Mouse (Mus musculus): ENCODE data around the gene A730049H05Rik. TPM values are rescaled to one million over a fixed set of nuclear protein-coding genes. Genes with fewer than 3 reads are reported as not detected.

Gene A730049H05Rik
- polyA plus RNA-seq, 1 experiment from 2014 or later = 0.68 TPM

DNA sequence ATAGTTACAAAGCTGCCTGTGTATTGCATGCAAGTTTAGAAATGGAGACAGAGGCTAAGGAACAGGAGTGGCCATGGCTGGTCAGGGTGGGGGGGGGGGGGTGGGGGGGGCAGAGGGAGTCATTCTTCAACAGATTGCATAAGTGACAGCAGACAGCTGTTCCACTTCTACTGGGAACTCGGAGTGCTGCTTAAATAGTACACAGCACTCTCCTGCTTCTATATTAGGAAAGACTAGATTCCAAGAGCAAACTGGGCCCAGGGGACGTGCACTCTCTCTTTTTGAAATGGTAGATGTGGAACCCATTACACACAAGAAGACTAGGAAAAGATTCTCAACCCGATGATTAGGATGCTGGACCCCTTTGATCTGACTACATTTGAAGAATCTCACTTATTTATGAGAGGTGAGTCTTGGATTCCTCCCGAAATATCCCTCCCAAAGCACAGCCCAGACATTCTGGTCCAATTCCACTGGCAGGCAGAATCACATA is 52.9 kb downstream of the A730049H05Rik start, which contains the start of gene Gm15737:
Gene Gm15737, plus strand, starts transcription at position 269 of the 493 bp plus-strand sequence.
- Histone ChIP-seq H3K4me3 (replicated peaks) (no peak within 1 kb of the TSS), H3K27ac (replicated peaks) (no peak within 1 kb of the TSS), H3K4me1 (peaks cover 8% of the 10 kb centered on the region; the same call in 1 of the 2 replicates), H3K4me2 (no peak within 1 kb of the TSS), H3K9ac (replicated peaks) (no peak within 1 kb of the TSS), H3K27me3 (replicated peaks) (no peaks in the 10 kb centered on the region), H3K9me3 (replicated peaks) (no peaks in the 10 kb centered on the region), H3K36me3 (no peaks in the 10 kb centered on the region)
- no peak for ATAC-seq (ENCODE audit: low FRiP score)
- WGBS = 62% methylated on average over 4 of the region's 4 CpGs

DNA sequence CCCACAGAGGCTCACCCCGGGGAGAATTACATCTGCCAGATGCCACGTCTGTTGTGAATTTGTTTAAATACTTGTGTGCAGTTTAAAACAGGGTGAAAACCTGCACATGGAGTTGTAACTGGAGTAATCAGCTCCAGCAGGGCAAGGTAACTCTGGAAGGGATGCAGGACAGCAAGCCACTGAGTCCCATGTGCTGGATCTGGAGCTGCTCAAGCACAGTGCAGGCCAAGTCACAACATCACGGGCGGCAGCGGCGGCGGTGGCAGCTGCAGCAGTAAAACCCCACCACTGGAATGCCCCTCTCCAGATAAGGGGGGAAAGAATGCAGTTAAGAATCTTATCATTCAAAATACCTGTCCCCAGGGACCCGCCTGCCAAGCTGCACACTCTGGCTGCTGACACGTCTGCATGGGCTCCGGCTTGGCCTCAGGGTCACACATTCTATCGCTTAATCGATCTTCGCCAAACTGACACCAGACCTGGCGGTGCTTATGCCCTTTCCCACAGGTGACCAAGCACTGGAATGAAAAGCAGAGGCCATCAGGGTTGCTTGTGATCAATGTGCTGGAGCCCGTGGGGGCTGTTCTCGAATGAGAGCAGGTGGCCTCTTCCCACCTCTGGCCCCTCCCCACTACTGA is 53.4 kb downstream of the A730049H05Rik start:
- Histone ChIP-seq H3K36me3 (no peaks in the 10 kb centered on the region), H3K27ac (replicated peaks) (no peak overlapping the region), H3K9ac (replicated peaks) (no peak overlapping the region), H3K4me3 (replicated peaks) (no peak overlapping the region), H3K9me3 (replicated peaks) (no peaks in the 10 kb centered on the region), H3K4me2 (no peak overlapping the region), H3K27me3 (replicated peaks) (no peaks in the 10 kb centered on the region), H3K4me1 (peaks cover 8% of the 10 kb centered on the region; the same call in 1 of the 2 replicates)
- no peak for ATAC-seq (ENCODE audit: low FRiP score)
- WGBS = 54% methylated on average over 16 of the region's 16 CpGs

DNA sequence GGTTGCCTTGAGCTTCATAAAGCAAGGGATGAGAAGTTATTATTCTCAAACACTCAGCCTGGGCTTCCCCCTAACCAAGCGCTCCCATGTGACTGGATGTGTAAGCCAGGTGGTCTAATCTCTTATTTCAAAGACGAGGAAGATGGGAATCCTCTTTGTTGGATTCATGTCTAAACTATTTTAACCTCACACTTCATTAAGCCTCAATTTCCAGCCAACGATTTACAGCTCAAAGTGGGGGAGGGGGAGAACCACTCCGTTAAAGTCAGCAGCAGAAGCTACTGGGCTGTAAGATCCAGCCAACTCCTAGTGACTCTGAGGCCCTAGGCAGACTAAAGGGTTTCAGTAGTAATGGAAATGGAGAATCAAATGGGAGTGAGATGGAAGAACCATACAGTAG is 55.5 kb downstream of the A730049H05Rik start:
- 45% methylated on average over 4 of the region's 4 CpGs for WGBS
- Histone ChIP-seq H3K4me1 (peaks cover 8% of the 10 kb centered on the region; the same call in 1 of the 2 replicates), H3K9me3 (replicated peaks) (no peaks in the 10 kb centered on the region), H3K4me2 (no peak overlapping the region), H3K27me3 (replicated peaks) (no peaks in the 10 kb centered on the region), H3K4me3 (replicated peaks) (no peak overlapping the region), H3K36me3 (no peaks in the 10 kb centered on the region), H3K9ac (replicated peaks) (no peak overlapping the region), H3K27ac (replicated peaks) (no peak overlapping the region)
- ATAC-seq (ENCODE audit: low FRiP score) = no peak

DNA sequence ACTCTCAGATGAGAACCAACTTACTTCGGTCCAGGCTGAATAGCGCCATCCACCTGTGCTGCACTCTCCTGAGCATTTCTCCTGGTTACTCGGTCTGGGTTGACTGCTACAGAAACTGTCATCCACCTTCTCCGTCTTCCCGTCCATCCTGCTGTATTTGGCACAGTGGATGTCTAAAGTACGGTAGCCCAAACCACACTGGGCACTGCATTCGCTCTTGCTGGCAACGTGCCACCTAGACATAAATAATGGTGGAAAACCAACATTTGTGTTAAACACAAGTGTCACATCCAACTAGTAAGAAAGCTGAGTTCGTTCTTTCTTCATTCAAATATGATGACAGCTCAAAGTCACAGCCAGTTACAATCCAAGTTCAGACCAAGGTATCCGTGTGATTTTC is 56.5 kb downstream of the A730049H05Rik start:
- ATAC-seq (ENCODE audit: low FRiP score) = no peak

DNA sequence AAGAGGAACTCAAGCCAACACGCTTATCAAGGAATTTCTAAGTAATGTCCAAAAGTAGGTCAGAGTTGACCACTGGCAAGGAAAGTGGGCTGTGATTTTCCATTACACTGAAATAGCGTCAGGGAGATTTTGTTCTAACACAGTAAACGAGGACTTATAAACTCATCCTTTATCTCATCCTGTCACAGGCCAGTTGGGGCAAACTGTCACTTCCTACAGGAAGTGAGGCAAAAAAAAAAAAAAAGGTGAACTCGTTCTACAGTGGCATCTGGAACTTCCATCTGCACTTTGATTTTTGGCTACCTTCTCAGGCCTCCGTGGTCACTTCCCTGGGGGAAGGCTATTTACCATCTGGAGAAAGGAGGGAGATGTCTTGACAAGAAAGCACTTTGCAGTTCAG is 58.6 kb downstream of the A730049H05Rik start:
- 76% methylated on average over 5 of the region's 5 CpGs for WGBS
- Histone ChIP-seq H3K9ac (replicated peaks) (no peak overlapping the region), H3K4me2 (no peak overlapping the region), H3K9me3 (replicated peaks) (no peaks in the 10 kb centered on the region), H3K36me3 (no peaks in the 10 kb centered on the region), H3K27ac (replicated peaks) (no peak overlapping the region), H3K27me3 (replicated peaks) (no peaks in the 10 kb centered on the region), H3K4me1 (peaks cover 3% of the 10 kb centered on the region; the same call in 1 of the 2 replicates), H3K4me3 (replicated peaks) (no peak overlapping the region)
- ATAC-seq (ENCODE audit: low FRiP score) = no peak

More for the DNA sequence above, 56.5 kb downstream of the A730049H05Rik start:
- no peaks in the 10 kb centered on the region for H3K27me3 ChIP-seq (replicated peaks)
- H3K4me2 ChIP-seq = no peak overlapping the region
- no peak overlapping the region for H3K27ac ChIP-seq (replicated peaks)
- WGBS = 68% methylated on average over 10 of the region's 10 CpGs
- peaks cover 8% of the 10 kb centered on the region; the same call in 1 of the 2 replicates for H3K4me1 ChIP-seq
- H3K4me3 ChIP-seq (replicated peaks) = no peak overlapping the region
- H3K9ac ChIP-seq (replicated peaks) = no peak overlapping the region
- no peaks in the 10 kb centered on the region for H3K36me3 ChIP-seq
- H3K9me3 ChIP-seq (replicated peaks) = no peaks in the 10 kb centered on the region

DNA sequence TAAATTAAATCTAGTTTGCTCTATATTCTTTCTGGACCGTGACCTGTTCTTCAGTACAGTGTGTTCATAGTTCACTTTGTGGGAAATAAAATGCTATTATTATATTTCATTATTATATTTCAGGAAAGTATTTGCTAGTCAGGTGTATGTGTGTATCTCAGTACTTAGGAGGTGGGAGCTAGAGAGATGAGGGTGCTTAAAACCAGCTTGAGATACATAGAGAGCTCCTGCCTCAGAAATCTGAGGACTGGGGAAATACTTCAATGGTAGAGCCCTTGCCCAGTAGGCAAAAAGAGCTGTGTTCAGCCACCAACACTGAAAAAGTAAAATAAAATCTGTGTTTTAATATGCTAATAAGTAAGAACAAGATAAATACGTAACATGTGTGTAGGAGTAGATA is 59.1 kb downstream of the A730049H05Rik start:
- Histone ChIP-seq H3K9me3 (replicated peaks) (no peaks in the 10 kb centered on the region), H3K27ac (replicated peaks) (no peak overlapping the region), H3K27me3 (replicated peaks) (no peaks in the 10 kb centered on the region), H3K4me2 (no peak overlapping the region), H3K36me3 (no peaks in the 10 kb centered on the region), H3K9ac (replicated peaks) (no peak overlapping the region), H3K4me3 (replicated peaks) (no peak overlapping the region), H3K4me1 (0 out of 2 replicates have a peak, but pooled peaks cover 2% of the 10 kb centered on the region)
- no peak for ATAC-seq (ENCODE audit: low FRiP score)
- 90% methylated on average over 2 of the region's 2 CpGs for WGBS

DNA sequence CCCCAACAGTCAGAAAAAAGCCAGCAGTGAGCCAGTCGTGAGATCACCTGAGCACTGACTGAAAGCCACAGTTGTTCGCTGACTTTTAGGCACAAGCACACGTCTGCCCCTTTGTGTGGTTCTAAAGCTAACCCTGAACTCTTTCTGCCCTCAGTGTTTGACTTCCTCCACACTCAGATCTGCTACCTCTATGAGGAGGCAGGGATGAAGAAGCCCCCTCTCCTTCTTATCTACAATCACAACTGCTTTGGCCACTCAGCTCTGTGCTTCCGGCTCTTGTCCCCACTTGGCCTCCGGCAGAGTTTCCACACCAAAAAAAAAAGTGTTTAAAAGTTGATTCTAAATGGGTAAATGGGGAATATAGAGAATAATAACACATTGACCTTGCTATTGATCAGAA is 59.8 kb downstream of the A730049H05Rik start:
- H3K36me3 ChIP-seq = no peaks in the 10 kb centered on the region
- 0 out of 2 replicates have a peak, but pooled peaks cover 2% of the 10 kb centered on the region for H3K4me1 ChIP-seq
- no peaks in the 10 kb centered on the region for H3K9me3 ChIP-seq (replicated peaks)
- no peak overlapping the region for H3K27ac ChIP-seq (replicated peaks)
- ATAC-seq (ENCODE audit: low FRiP score) = no peak
- no peaks in the 10 kb centered on the region for H3K27me3 ChIP-seq (replicated peaks)
- H3K4me3 ChIP-seq (replicated peaks) = no peak overlapping the region
- no peak overlapping the region for H3K9ac ChIP-seq (replicated peaks)
- 83% methylated on average over 5 of the region's 5 CpGs for WGBS
- no peak overlapping the region for H3K4me2 ChIP-seq

DNA sequence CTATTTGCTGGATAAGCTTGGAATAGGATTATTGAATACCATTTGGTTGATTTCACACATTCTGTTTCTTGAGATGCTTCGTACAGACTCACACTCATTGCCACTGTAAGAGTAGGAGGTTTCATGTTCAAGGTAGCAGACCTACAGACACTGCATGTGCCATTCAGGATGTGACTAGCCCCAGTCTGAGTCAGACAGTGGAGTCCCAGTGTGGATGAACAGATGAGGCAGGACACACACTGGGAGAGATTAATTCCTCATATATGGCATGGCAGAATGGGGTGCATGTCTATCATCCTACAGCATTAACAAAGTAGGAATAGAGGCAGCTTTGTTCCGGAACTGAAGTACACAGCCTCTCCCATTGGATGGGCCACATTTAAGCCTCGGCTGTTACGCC is 61.0 kb downstream of the A730049H05Rik start:
- H3K27me3 ChIP-seq (replicated peaks) = no peaks in the 10 kb centered on the region
- WGBS = 95% methylated on average over 4 of the region's 4 CpGs
- no peak overlapping the region for H3K4me3 ChIP-seq (replicated peaks)
- no peaks in the 10 kb centered on the region for H3K36me3 ChIP-seq
- H3K4me1 ChIP-seq = 0 out of 2 replicates have a peak, but pooled peaks cover 2% of the 10 kb centered on the region
- H3K9ac ChIP-seq (replicated peaks) = no peak overlapping the region
- no peak overlapping the region for H3K27ac ChIP-seq (replicated peaks)
- no peak for ATAC-seq (ENCODE audit: low FRiP score)
- H3K9me3 ChIP-seq (replicated peaks) = no peaks in the 10 kb centered on the region
- no peak overlapping the region for H3K4me2 ChIP-seq

DNA sequence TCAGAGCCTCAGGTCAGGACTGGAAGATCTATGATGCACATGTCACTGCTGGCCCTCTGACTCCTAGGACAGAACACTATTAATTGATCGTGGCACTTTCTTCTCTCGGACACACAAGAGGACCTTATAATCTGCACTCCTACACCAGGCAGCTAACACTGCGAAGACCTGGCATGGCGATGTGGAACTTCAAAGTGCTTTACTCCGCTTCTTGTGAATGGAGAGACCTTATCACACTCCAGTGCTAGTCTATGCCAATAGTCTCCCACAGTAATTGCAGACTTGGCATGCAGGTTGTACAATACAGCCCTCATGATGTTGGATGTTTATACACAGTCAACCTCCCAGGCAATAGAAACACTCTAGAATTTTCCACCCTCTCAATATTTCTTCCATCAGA is 62.5 kb downstream of the A730049H05Rik start:
- H3K9ac ChIP-seq (replicated peaks) = no peak overlapping the region
- no peaks in the 10 kb centered on the region for H3K9me3 ChIP-seq (replicated peaks)
- H3K27ac ChIP-seq (replicated peaks) = no peak overlapping the region
- WGBS = 91% methylated on average over 5 of the region's 5 CpGs
- H3K27me3 ChIP-seq (replicated peaks) = no peaks in the 10 kb centered on the region
- no peaks in the 10 kb centered on the region for H3K36me3 ChIP-seq
- no peak overlapping the region for H3K4me2 ChIP-seq
- no peak for ATAC-seq (ENCODE audit: low FRiP score)
- no peak overlapping the region for H3K4me3 ChIP-seq (replicated peaks)
- peaks cover 3% of the 10 kb centered on the region; the same call in 1 of the 2 replicates for H3K4me1 ChIP-seq

DNA sequence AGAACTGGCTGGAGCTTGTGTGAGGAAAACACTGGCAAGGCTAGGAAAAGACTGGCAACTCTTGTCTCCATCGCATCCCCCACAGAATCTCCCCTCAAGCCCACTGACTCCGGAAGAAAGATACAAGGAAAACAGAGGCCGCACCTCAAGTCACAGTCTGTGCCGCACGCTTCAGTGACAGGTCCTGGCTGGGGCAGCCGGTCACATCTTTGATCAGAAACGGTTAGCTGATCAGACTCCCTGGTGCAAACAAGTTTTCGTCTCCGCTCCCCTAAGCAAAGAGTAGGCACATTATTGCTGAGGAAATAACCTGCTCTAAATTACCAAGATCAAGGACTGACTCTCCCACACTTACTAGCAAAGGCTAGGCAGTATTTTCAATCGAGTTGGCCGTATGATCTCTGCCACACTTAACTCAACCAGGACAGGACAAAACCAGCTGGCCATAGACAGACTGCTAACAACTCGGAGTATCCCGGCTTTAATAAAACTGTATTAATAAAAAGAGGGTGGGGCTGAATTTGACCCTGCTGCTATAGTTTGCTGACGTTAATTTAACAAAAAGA is 63.5 kb downstream of the A730049H05Rik start:
- Histone ChIP-seq H3K27me3 (replicated peaks) (no peaks in the 10 kb centered on the region), H3K4me3 (replicated peaks) (no peak overlapping the region), H3K4me2 (no peak overlapping the region), H3K27ac (replicated peaks) (no peak overlapping the region), H3K9me3 (replicated peaks) (no peaks in the 10 kb centered on the region), H3K9ac (replicated peaks) (no peak overlapping the region), H3K36me3 (no peaks in the 10 kb centered on the region), H3K4me1 (peaks cover 3% of the 10 kb centered on the region; the same call in 1 of the 2 replicates)
- WGBS = 78% methylated on average over 14 of the region's 14 CpGs
- no peak for ATAC-seq (ENCODE audit: low FRiP score)

DNA sequence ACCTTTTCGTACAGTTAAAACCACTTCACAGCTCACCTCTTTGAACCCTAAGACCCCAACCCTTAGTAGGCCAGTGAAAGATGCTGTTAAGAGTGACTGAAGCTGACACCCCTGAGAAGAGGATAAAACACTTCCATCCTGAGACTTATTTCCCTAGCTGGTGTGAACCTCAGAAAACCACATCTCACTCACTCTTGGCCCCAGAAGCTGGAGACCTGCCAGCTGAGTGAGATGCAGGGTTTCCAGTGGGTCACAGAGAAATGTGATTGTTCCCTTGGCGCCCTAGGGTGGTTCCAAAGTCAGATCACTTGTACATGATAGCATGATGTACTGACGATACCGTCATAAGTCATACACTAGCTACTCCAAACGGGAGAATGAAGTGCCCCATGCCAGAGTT is 66.2 kb downstream of the A730049H05Rik start:
- Histone ChIP-seq H3K9ac (replicated peaks) (no peak overlapping the region), H3K27me3 (replicated peaks) (no peaks in the 10 kb centered on the region), H3K4me3 (replicated peaks) (no peak overlapping the region), H3K36me3 (no peaks in the 10 kb centered on the region), H3K4me2 (no peak overlapping the region), H3K4me1 (peaks cover 3% of the 10 kb centered on the region; the same call in 1 of the 2 replicates), H3K9me3 (replicated peaks) (no peaks in the 10 kb centered on the region), H3K27ac (replicated peaks) (no peak overlapping the region)
- WGBS = 82% methylated on average over 5 of the region's 5 CpGs
- no peak for ATAC-seq (ENCODE audit: low FRiP score)

Data from neural tube, embryonic 15.5 days (tissue).